Mouse (Mus musculus) ES-Bruce4 (cell line): ENCODE results near the gene Ptprk. TPM values are rescaled to one million over a fixed set of nuclear protein-coding genes. Genes with fewer than 3 reads are reported as not detected.

Experiments
- H3K27ac ChIP-seq: 2 replicates; pipeline ENCODE4 v1.5.1; 2012; ENCODE audit warnings: low read length, inconsistent platforms; ENCODE audit not compliant: insufficient read depth
- H3K27me3 ChIP-seq: 2 replicates; pipeline ENCODE4 v1.6.1; 2012; ENCODE audit warnings: mild to moderate bottlenecking, low read length, inconsistent platforms; ENCODE audit not compliant: control insufficient read depth, poor library complexity, insufficient read depth, severe bottlenecking
- H3K36me3 ChIP-seq: 2 replicates; pipeline ENCODE4 v1.6.1; 2012; ENCODE audit warnings: inconsistent platforms, mild to moderate bottlenecking, low read length, moderate library complexity; ENCODE audit not compliant: control insufficient read depth, poor library complexity, insufficient read depth, severe bottlenecking
- H3K4me1 ChIP-seq: one replicate; pipeline ENCODE4 v1.8.1; 2011; ENCODE audit warnings: low read length; ENCODE audit not compliant: control insufficient read depth, insufficient read depth
- H3K4me3 ChIP-seq: 2 replicates; pipeline ENCODE4 v1.5.1; 2011; ENCODE audit warnings: low read depth, mild to moderate bottlenecking, low read length
- H3K9ac ChIP-seq: 2 replicates; pipeline ENCODE4 v1.6.1; 2012; ENCODE audit warnings: low read depth, mild to moderate bottlenecking, inconsistent platforms; ENCODE audit not compliant: poor library complexity, severe bottlenecking
- H3K9me3 ChIP-seq: replicated peaks from 2 replicates; pipeline ENCODE4 v1.6.1; 2012; ENCODE audit warnings: mild to moderate bottlenecking, low read length, inconsistent platforms; ENCODE audit not compliant: control insufficient read depth, poor library complexity, insufficient read depth, severe bottlenecking
- CTCF ChIP-seq: IDR thresholded peaks from one replicate; pipeline ENCODE4 v1.8.1; 2011; ENCODE audit warnings: low read depth, low read length
- EP300 ChIP-seq: IDR thresholded peaks from 2 replicates; pipeline ENCODE4 v1.6.1; 2011; ENCODE audit warnings: low read depth, low read length; ENCODE audit not compliant: insufficient read depth
- POLR2A ChIP-seq: IDR thresholded peaks from one replicate; pipeline ENCODE4 v1.8.1; 2011; ENCODE audit warnings: low read length; ENCODE audit not compliant: insufficient read depth
- polyA plus RNA-seq: library from polyadenylated mRNA; stranded (reverse); fragments of >200 nt; gene quantifications from 2 replicates; pipeline ENCODE4 v1.2.4, GENCODE M21; 2011; ENCODE audit warnings: low read depth; ENCODE audit not compliant: missing spikeins, insufficient read depth, insufficient read length

Gene Ptprk
- polyA plus RNA-seq, 1 experiment = 48.9 TPM

DNA sequence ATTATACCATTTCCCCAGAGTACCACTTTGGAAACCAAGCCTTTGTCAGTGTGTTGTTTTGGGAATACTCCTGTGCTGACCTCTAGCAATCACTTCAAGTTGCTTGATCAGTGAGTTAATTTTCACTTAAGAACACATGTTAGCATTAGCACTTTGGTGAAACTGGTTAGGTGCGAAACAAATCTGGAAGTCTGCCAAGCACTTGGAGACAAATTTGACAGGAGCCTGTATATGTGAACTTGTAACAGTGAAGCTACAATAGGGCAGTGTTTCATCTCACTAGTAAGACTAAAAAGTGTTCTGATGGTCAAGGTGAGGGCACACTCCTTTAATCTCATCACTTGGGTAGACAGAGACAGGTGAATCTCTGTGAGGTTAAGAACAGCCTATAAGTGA, 321.9 kb downstream of the Ptprk start:
- Histone ChIP-seq H3K4me3 (no peak overlapping the region), H3K27me3 (no peaks in the 10 kb centered on the region), H3K9ac (no peak overlapping the region), H3K9me3 (no peaks in the 10 kb centered on the region), H3K36me3 (no peaks in the 10 kb centered on the region), H3K27ac (no peak overlapping the region), H3K4me1 (no peaks in the 10 kb centered on the region)
- TF ChIP-seq EP300 = no peak
- TF ChIP-seq POLR2A = no peak

- TF ChIP-seq POLR2A (no peak), CTCF (no peak), EP300 (no peak)
- Histone ChIP-seq H3K9me3 (no peaks in the 10 kb centered on the region), H3K9ac (no peak overlapping the region), H3K27me3 (no peaks in the 10 kb centered on the region), H3K36me3 (no peaks in the 10 kb centered on the region), H3K4me1 (no peaks in the 10 kb centered on the region), H3K4me3 (no peak overlapping the region), H3K27ac (no peak overlapping the region)
These were observed 327.2 kb downstream of the Ptprk start for GRCm38 (mm10) chr10:28401796-28402195.

DNA sequence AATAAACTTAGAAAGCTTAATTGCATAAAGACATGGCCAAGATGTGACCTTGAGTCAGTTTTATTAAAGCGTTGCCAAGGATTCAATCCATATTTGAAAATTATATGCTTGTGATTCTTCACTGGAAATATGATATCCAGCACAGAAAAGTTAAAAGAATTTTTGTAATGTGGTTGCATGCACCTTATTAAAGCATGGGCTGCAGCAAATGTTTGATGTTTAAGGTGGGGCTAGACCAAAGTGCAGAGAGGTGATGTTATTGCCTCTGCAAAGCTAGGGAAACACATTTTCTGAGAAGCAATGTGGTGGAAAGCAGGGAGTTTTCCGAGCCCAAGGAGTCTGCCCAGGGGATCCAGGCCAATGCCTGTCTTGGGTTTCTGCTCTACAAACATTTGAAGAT, 334.4 kb downstream of the Ptprk start:
- Histone ChIP-seq H3K4me1 (no peaks in the 10 kb centered on the region), H3K9ac (no peak overlapping the region), H3K27me3 (no peaks in the 10 kb centered on the region), H3K4me3 (no peak overlapping the region), H3K9me3 (no peaks in the 10 kb centered on the region), H3K27ac (no peak overlapping the region), H3K36me3 (no peaks in the 10 kb centered on the region)
- TF ChIP-seq POLR2A (no peak), EP300 (no peak), CTCF (no peak)

- Histone ChIP-seq H3K27ac (no peak overlapping the region), H3K9me3 (no peaks in the 10 kb centered on the region), H3K27me3 (no peaks in the 10 kb centered on the region), H3K9ac (no peak overlapping the region), H3K4me3 (no peak overlapping the region), H3K4me1 (peaks cover 2% of the 10 kb centered on the region), H3K36me3 (no peaks in the 10 kb centered on the region; the same call in 1 of the 2 replicates)
- TF ChIP-seq EP300 = no peak
- TF ChIP-seq POLR2A = no peak
- TF ChIP-seq CTCF = no peak
These were observed 340.2 kb downstream of the Ptprk start for GRCm38 (mm10) chr10:28414823-28415222.

GRCm38 (mm10) chr10:28422622-28423021, 348.0 kb downstream of the Ptprk start:
- Histone ChIP-seq H3K36me3 (no peaks in the 10 kb centered on the region; the same call in 1 of the 2 replicates), H3K9ac (no peak overlapping the region), H3K27me3 (no peaks in the 10 kb centered on the region), H3K9me3 (no peaks in the 10 kb centered on the region), H3K27ac (no peak overlapping the region), H3K4me1 (peaks cover 2% of the 10 kb centered on the region), H3K4me3 (no peak overlapping the region)
- no peak for TF ChIP-seq CTCF
- TF ChIP-seq POLR2A = no peak

DNA sequence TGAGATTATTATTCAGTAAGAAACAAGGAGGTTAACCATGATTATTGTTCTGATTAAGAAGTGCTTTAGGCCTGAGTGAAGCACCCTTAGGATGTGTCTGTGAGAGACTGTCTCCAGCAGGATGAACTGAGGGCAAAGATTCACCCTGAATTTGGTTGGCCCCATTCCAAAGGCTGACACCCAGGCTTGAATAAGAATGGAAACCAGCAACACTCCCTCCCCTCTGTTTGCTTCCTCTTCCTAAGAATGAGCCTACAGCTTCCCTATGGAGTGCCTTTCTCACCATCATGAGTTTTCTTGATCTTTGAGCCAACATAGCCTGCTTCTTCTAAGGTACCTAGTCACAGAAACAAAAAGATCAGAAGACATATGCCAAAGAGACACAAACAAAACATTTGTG, 350.8 kb downstream of the Ptprk start:
- Histone ChIP-seq H3K4me3 (no peak overlapping the region), H3K4me1 (peaks cover 2% of the 10 kb centered on the region), H3K9ac (no peak overlapping the region), H3K27me3 (no peaks in the 10 kb centered on the region), H3K9me3 (no peaks in the 10 kb centered on the region), H3K27ac (no peak overlapping the region), H3K36me3 (no peaks in the 10 kb centered on the region)
- no peak for TF ChIP-seq CTCF
- no peak for TF ChIP-seq EP300
- no peak for TF ChIP-seq POLR2A
